Mouse (Mus musculus) spleen, adult 2 months (tissue): ENCODE measurements around the gene Wdr1.

Source experiments
- CTCF ChIP-seq: fragments of 200-500 bp; IDR thresholded peaks from 2 replicates; pipeline ENCODE4 v1.5.1; 2011; ENCODE audit warnings: mild to moderate bottlenecking, inconsistent platforms; ENCODE audit not compliant: insufficient read depth, insufficient read length, insufficient replicate concordance; ENCODE audit errors: extremely low read depth
- POLR2A ChIP-seq: fragments of 200-500 bp; IDR thresholded peaks from 2 replicates; pipeline ENCODE4 v1.6.1; 2011; ENCODE audit warnings: low read depth, low read length, inconsistent platforms

DNA sequence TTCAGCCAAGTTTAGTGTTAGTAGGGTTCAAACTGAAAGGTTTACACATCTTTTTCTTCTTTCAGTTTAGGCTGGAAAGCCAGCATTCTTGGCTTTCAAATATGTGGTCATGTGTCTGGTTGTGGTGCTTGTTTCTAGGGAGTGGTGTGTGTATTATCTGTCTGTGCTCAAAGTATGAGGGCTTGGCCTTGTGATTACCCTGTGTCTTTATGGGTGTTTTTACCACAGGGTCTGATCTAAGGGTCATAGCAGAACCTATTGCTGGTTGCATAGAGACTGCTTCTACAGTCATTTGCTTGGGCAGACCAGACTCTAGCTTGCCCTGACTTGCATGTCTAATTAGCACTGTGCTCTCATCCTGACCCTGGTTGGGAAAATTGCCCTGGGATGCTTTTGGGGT is 5.6 kb upstream of the Wdr1 start:
- TF ChIP-seq POLR2A (no peak), CTCF (no peak)
